Comparison of ENCODE assay signal across 12 mouse cellular contexts in genomic region chr13:70740281-70741240, GRCm38 (mm10).
A peak's percentile ranks its signal among the peaks of the same experiment; 100 is the strongest.
DNase-seq lines count a peak whose midpoint lies in the region; ATAC-seq and TF ChIP-seq lines count a peak whose summit lies in the region.
"Had no signal": no experiment of that assay in that cellular context is flagged by ENCODE, and none has a peak within 500 bp of the region (broad histone marks: within the 10 kb centered on the region; RNA-seq: fewer than 3 reads in every experiment).

No protein-coding gene starts in this region.

- no peaks in the 10 kb centered on the region for H3K36me3 ChIP-seq in heart, embryonic 13.5 days
- no peaks in the 10 kb centered on the region for H3K36me3 ChIP-seq in limb, embryonic 12.5 days
- H3K36me3 ChIP-seq in limb, embryonic 10.5 days: no peaks in the 10 kb centered on the region
- no peaks in the 10 kb centered on the region for H3K36me3 ChIP-seq in heart, postnatal 0 days (replicated peaks; ENCODE audit: control insufficient read depth, insufficient read depth, low read length)
- H3K36me3 ChIP-seq in stomach, embryonic 15.5 days: no peaks in the 10 kb centered on the region

- H3K9me3 ChIP-seq in heart, embryonic 13.5 days: no peaks in the 10 kb centered on the region
- no peaks in the 10 kb centered on the region for H3K9me3 ChIP-seq in limb, embryonic 12.5 days
- no peaks in the 10 kb centered on the region for H3K9me3 ChIP-seq in limb, embryonic 10.5 days (replicated peaks)
- no peaks in the 10 kb centered on the region for H3K9me3 ChIP-seq in heart, postnatal 0 days (replicated peaks; ENCODE audit: control insufficient read depth, low read length)
- no peaks in the 10 kb centered on the region for H3K9me3 ChIP-seq in stomach, embryonic 15.5 days

- peak overlapping the region; percentile 63 for H3K4me2 ChIP-seq in heart, embryonic 13.5 days
- peak overlapping the region; percentile 16 for H3K4me2 ChIP-seq in limb, embryonic 12.5 days
- H3K4me2 ChIP-seq in heart, postnatal 0 days (ENCODE audit: low read depth, low read length): peak overlapping the region; percentile 18; the same call in 1 of the 2 replicates
- no peak overlapping the region for H3K4me2 ChIP-seq in stomach, embryonic 15.5 days

- TF ChIP-seq EP300 in heart, postnatal 0 days (IDR thresholded peaks at IDR 0.05; ENCODE audit: low read depth): no peak

- H3K27ac ChIP-seq in heart, embryonic 13.5 days (replicated peaks): peak overlapping the region; percentile 41
- H3K27ac ChIP-seq in limb, embryonic 12.5 days: 0 out of 2 replicates have a peak overlapping the region, but pooled peaks have one; percentile 5
- no peak overlapping the region; the same call in 1 of the 2 replicates for H3K27ac ChIP-seq in limb, embryonic 10.5 days
- no peak overlapping the region for H3K27ac ChIP-seq in heart, postnatal 0 days (ENCODE audit: low read depth)
- H3K27ac ChIP-seq in stomach, embryonic 15.5 days: peak overlapping the region; percentile 60; the same call in 1 of the 2 replicates

- no peak for DNase-seq in heart, postnatal 4 days
- no peak for DNase-seq in limb, embryonic 10.5 days (ENCODE audit: low spot score)
- DNase-seq in heart, postnatal 0 days (ENCODE audit: low spot score): no peak
- DNase-seq in thymus, postnatal 25 days: no peak
- DNase-seq: adrenal gland, postnatal 36 days; cerebellum, postnatal 36 days; forebrain, postnatal 0 days; kidney, adult 9 months; lung, postnatal 4 days had no signal

- H3K4me1 ChIP-seq in heart, embryonic 13.5 days: peaks cover 30% of the 10 kb centered on the region
- H3K4me1 ChIP-seq in limb, embryonic 12.5 days (replicated peaks): peaks cover 30% of the 10 kb centered on the region
- peaks cover 12% of the 10 kb centered on the region; the same call in 1 of the 2 replicates for H3K4me1 ChIP-seq in limb, embryonic 10.5 days
- no peaks in the 10 kb centered on the region for H3K4me1 ChIP-seq in heart, postnatal 0 days (ENCODE audit: control insufficient read depth, insufficient read depth)
- 0 out of 2 replicates have a peak, but pooled peaks cover 9% of the 10 kb centered on the region for H3K4me1 ChIP-seq in stomach, embryonic 15.5 days

- TF ChIP-seq CTCF in heart, postnatal 0 days (IDR thresholded peaks at IDR 0.05; ENCODE audit: low read depth): no peak

- 0 out of 2 replicates have a peak overlapping the region, but pooled peaks have one; percentile 16 for H3K9ac ChIP-seq in heart, embryonic 13.5 days
- no peak overlapping the region for H3K9ac ChIP-seq in limb, embryonic 12.5 days (replicated peaks)
- H3K9ac ChIP-seq in heart, postnatal 0 days (replicated peaks; ENCODE audit: low read depth, low read length): no peak overlapping the region
- H3K9ac ChIP-seq in stomach, embryonic 15.5 days: no peak overlapping the region
- H3K9ac ChIP-seq: forebrain, postnatal 0 days had no signal

- peaks cover 52% of the 10 kb centered on the region for H3K27me3 ChIP-seq in heart, embryonic 13.5 days (replicated peaks)
- peaks cover 6% of the 10 kb centered on the region; the same call in 1 of the 2 replicates for H3K27me3 ChIP-seq in limb, embryonic 12.5 days
- H3K27me3 ChIP-seq in limb, embryonic 10.5 days (ENCODE audit: low read depth, poor library complexity, severe bottlenecking): no peaks in the 10 kb centered on the region
- no peaks in the 10 kb centered on the region for H3K27me3 ChIP-seq in heart, postnatal 0 days (ENCODE audit: control insufficient read depth, insufficient read depth, low read length)
- H3K27me3 ChIP-seq in stomach, embryonic 15.5 days (replicated peaks): no peaks in the 10 kb centered on the region

- WGBS in heart, embryonic 13.5 days: 16% methylated on average over 17 of the region's 17 CpGs
- 34% methylated on average over 17 of the region's 17 CpGs for WGBS in limb, embryonic 12.5 days
- WGBS in limb, embryonic 10.5 days: 43% methylated on average over 17 of the region's 17 CpGs
- WGBS in heart, postnatal 0 days: 32% methylated on average over 17 of the region's 17 CpGs
- WGBS in stomach, embryonic 15.5 days: 41% methylated on average over 17 of the region's 17 CpGs

- H3K4me3 ChIP-seq in heart, embryonic 13.5 days: peak overlapping the region; percentile 21
- H3K4me3 ChIP-seq in limb, embryonic 12.5 days (replicated peaks): no peak overlapping the region
- H3K4me3 ChIP-seq in limb, embryonic 10.5 days: no peak overlapping the region
- H3K4me3 ChIP-seq in heart, postnatal 0 days (ENCODE audit: low read depth, low read length): no peak overlapping the region
- H3K4me3 ChIP-seq in stomach, embryonic 15.5 days (replicated peaks): no peak overlapping the region

- ATAC-seq in heart, embryonic 13.5 days (ENCODE audit: extremely low read depth, insufficient number of reproducible peaks, low FRiP score, low TSS enrichment): no peak; the same call in 1 of the 2 replicates
- no peak for ATAC-seq in limb, embryonic 12.5 days (ENCODE audit: insufficient number of reproducible peaks, insufficient read depth, low FRiP score, low TSS enrichment, low read depth)
- no peak; the same call in 1 of the 2 replicates for ATAC-seq in heart, postnatal 0 days (ENCODE audit: insufficient read depth, low read depth)
- peak; percentile 58; the same call in 1 of the 2 replicates for ATAC-seq in stomach, embryonic 15.5 days (ENCODE audit: insufficient read depth, low FRiP score, low read depth)
- ATAC-seq: forebrain, postnatal 0 days had no signal

Comparison
In these comparisons a context has a peak if more than half of its experiments do, and no peak if none do; other contexts are left out.
1. H3K27ac ChIP-seq: peak in heart, embryonic 13.5 days (single experiment), limb, embryonic 12.5 days (single experiment) and stomach, embryonic 15.5 days (single experiment); none in limb, embryonic 10.5 days (single experiment) and heart, postnatal 0 days (single experiment).